Mouse (Mus musculus) brain, embryonic 14.5 days (tissue): ENCODE data around the gene Pcdh20. TPM values are rescaled to one million over a fixed set of nuclear protein-coding genes. Genes with fewer than 3 reads are reported as not detected.

ENCODE experiments used
- DNase-seq: peaks from one replicate; pipeline ENCODE4 v3.0.0-alpha.2; 2011; ENCODE audit warnings: low read depth
- CTCF ChIP-seq: fragments of 200-500 bp; IDR thresholded peaks from 2 replicates; pipeline ENCODE4 v1.5.1; 2012; ENCODE audit warnings: inconsistent platforms, mild to moderate bottlenecking, moderate library complexity, borderline replicate concordance; ENCODE audit not compliant: insufficient read depth, insufficient read length; ENCODE audit errors: extremely low read depth
- POLR2A ChIP-seq: fragments of 200-500 bp; IDR thresholded peaks from 2 replicates; pipeline ENCODE4 v1.6.1; 2012; ENCODE audit warnings: mild to moderate bottlenecking, inconsistent platforms, borderline replicate concordance; ENCODE audit not compliant: poor library complexity, insufficient read depth, insufficient read length, severe bottlenecking; ENCODE audit errors: extremely low read depth
- polyA plus RNA-seq: library from polyadenylated mRNA; depleted of rRNA; stranded (reverse); fragments of >200 nt; gene quantifications from 2 replicates; pipeline ENCODE4 v1.2.3, GENCODE M21; 2012

The Pcdh20 gene
- polyA plus RNA-seq, 1 experiment = 2.3 TPM

DNA sequence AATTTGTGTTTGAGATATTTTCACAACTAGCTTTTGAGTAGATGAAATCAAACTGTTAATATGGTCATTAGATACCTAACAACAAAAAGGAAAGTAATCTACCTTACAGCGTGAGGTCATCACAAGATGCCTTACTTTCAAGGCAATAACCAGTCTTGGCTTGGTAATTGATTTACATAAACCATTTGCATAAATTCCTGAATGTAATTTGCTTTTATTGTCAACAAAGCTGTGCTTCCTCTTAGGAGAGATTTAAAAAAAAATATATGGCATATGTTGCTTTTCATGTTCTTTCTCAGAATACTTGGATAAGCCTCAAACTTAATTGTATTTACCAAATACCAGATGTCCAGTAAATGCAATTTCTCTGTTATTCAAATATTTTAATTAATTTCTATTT, 43.8 kb downstream of the Pcdh20 start:
- peak; percentile 61 for DNase-seq
- TF ChIP-seq POLR2A (no peak), CTCF (no peak)
